Mouse (Mus musculus) gastrocnemius, postnatal 36 days (tissue): ENCODE measurements around the gene Lamp2. TPM values are rescaled to one million over a fixed set of nuclear protein-coding genes. Genes with fewer than 3 reads are reported as not detected.
A peak's percentile ranks its signal among the peaks of the same experiment; 100 is the strongest.
"Not testable (repeated sequence)": the region's sequence is repeated elsewhere in the genome, so short reads cannot be mapped to it uniquely, and the experiment has no call there.

Experiments used
- DNase-seq, 2 experiments: peaks; one replicate each; pipeline ENCODE4 v3.0.0; 2022
- intact Hi-C: fragments of 180-260 bp; cut with DNase I; formaldehyde crosslinking; loops from one replicate; pipeline ENCODE4 v1.15.1; 2025
- long read RNA-seq, 2 experiments: library from polyadenylated mRNA; stranded (forward); transcript quantifications; one replicate each; pipeline ENCODE4 v2.0.0; 2021
- total RNA-seq, 2 experiments: library from RNA; stranded (reverse); gene quantifications; 2 replicates each; pipeline ENCODE4 v1.2.3; 2021

The Lamp2 gene
- 10 to 100 TPM; 58.2 to 66.6 TPM for total RNA-seq
- long read RNA-seq, experiment 1, transcript Lamp2-202 (9 exons, 3,604 nt) = major isoform, 25 of 61 reads
- long read RNA-seq, experiment 1, transcript Lamp2-201 (9 exons, 1,769 nt) = minor isoform, 21 of 61 reads
- long read RNA-seq, experiment 1, partial matches to known transcripts = 3 of 61 reads
- long read RNA-seq, experiment 1, other reads (novel, unspliced or antisense) = 8 of 61 reads
- long read RNA-seq, experiment 2, transcript Lamp2-201 (9 exons, 1,769 nt) = minor isoform, 23 of 76 reads
- long read RNA-seq, experiment 2, transcript Lamp2-202 (9 exons, 3,604 nt) = major isoform, 29 of 76 reads
- long read RNA-seq, experiment 2, partial matches to known transcripts = 7 of 76 reads
- long read RNA-seq, experiment 2, other reads (novel, unspliced or antisense) = 15 of 76 reads

GRCm38 (mm10) chrX:38455890-38456634 is at the start of gene Lamp2:
Gene Lamp2 (minus strand): TSS chrX:38456454.
- intact Hi-C loops = loop anchor here (1.0 kb wide), 1 partner anchor 17 kb away; no protein-coding TSS in a partner anchor

GRCm38 (mm10) chrX:38504846-38505245 is 48.6 kb upstream of the Lamp2 start:
- no peak for DNase-seq
- intact Hi-C loops = no loop called here

More at GRCm38 (mm10) chrX:38455890-38456634, at the start of gene Lamp2:
- peak; percentile 51 to 71 for DNase-seq

GRCm38 (mm10) chrX:38502182-38502581 is 45.9 kb upstream of the Lamp2 start:
- DNase-seq, intact Hi-C loops: not testable (repeated sequence)

GRCm38 (mm10) chrX:38485464-38485863 is 29.2 kb upstream of the Lamp2 start:
- DNase-seq = not testable (repeated sequence)

GRCm38 (mm10) chrX:38478583-38478982 is 22.3 kb upstream of the Lamp2 start:
- intact Hi-C loops = no loop called here
- DNase-seq = no peak

More at GRCm38 (mm10) chrX:38485464-38485863, 29.2 kb upstream of the Lamp2 start:
- intact Hi-C loops = not testable (repeated sequence)

- intact Hi-C loops = loop anchor here (1.0 kb wide), 1 partner anchor 17 kb away; the partner anchor contains the start of gene Lamp2
- DNase-seq = peak; percentile 62 to 67
Measured at GRCm38 (mm10) chrX:38473537-38474299, 17.5 kb upstream of the Lamp2 start.

- DNase-seq = peak in 1 of 2 experiments; percentile 17
- intact Hi-C loops = loop anchor here (1.0 kb wide), 1 partner anchor 17 kb away; the partner anchor contains the start of gene Lamp2
Measured at GRCm38 (mm10) chrX:38473164-38473536, 16.9 kb upstream of the Lamp2 start.

- intact Hi-C loops = no loop called here
- DNase-seq = no peak
Measured at GRCm38 (mm10) chrX:38466236-38466635, 10.0 kb upstream of the Lamp2 start.

- intact Hi-C loops = no loop called here
- DNase-seq = no peak
Measured at GRCm38 (mm10) chrX:38463160-38463559, 6.9 kb upstream of the Lamp2 start.

- intact Hi-C loops = no loop called here
- DNase-seq = no peak
Measured at GRCm38 (mm10) chrX:38462101-38462500, 5.8 kb upstream of the Lamp2 start.

GRCm38 (mm10) chrX:38460887-38461286 is 4.6 kb upstream of the Lamp2 start:
- no peak for DNase-seq
- intact Hi-C loops = no loop called here

- DNase-seq = no peak
- intact Hi-C loops = no loop called here
Measured at GRCm38 (mm10) chrX:38459076-38459475, 2.8 kb upstream of the Lamp2 start.

GRCm38 (mm10) chrX:38456635-38457006 is 367 bp upstream of the Lamp2 start:
- intact Hi-C loops = loop anchor here (1.0 kb wide), 1 partner anchor 17 kb away; no protein-coding TSS in a partner anchor
- DNase-seq = no peak

- DNase-seq = no peak
- intact Hi-C loops = no loop called here
Measured at GRCm38 (mm10) chrX:38455474-38455873, 780 bp downstream of the Lamp2 start.

GRCm38 (mm10) chrX:38454900-38455299 is 1.4 kb downstream of the Lamp2 start:
- DNase-seq = no peak
- intact Hi-C loops = no loop called here

- DNase-seq = no peak
Measured at GRCm38 (mm10) chrX:38453924-38454323, 2.3 kb downstream of the Lamp2 start.

GRCm38 (mm10) chrX:38450476-38450875 is 5.8 kb downstream of the Lamp2 start:
- no peak for DNase-seq
- intact Hi-C loops = no loop called here

More at GRCm38 (mm10) chrX:38453924-38454323, 2.3 kb downstream of the Lamp2 start:
- intact Hi-C loops = no loop called here

GRCm38 (mm10) chrX:38445705-38446104 is 10.5 kb downstream of the Lamp2 start:
- intact Hi-C loops = no loop called here
- DNase-seq = no peak

- DNase-seq = no peak
- intact Hi-C loops = no loop called here
Measured at GRCm38 (mm10) chrX:38442425-38442824, 13.8 kb downstream of the Lamp2 start.

- DNase-seq = no peak
- intact Hi-C loops = loop anchor here (5.0 to 10.0 kb wide), 2 partner anchors 105 to 187 kb away; partner anchors contain the start of gene Tmem255a
Measured at GRCm38 (mm10) chrX:38439629-38440028, 16.6 kb downstream of the Lamp2 start.
